Mouse (Mus musculus): ENCODE results near the gene Itga2b. TPM values are rescaled to one million over a fixed set of nuclear protein-coding genes. Genes with fewer than 3 reads are reported as not detected.

Itga2b gene
- polyA plus RNA-seq (2021), result 1.9 TPM

- CTCF ChIA-PET, result interaction anchor here (0.8 kb wide), 1 partner anchor 9 kb away, joined by 3 read pairs; no protein-coding TSS in a partner anchor
- ATAC-seq (no peak), DNase-seq (ENCODE audit: low read depth, low spot score) (no peak)
- TF ChIP-seq CTCF (IDR thresholded peaks at IDR 0.05), result no peak
- H3K27me3 ChIP-seq, result no peaks in the 10 kb centered on the region
- POLR2A ChIA-PET, result interaction anchor here (1.0 kb wide), 1 partner anchor 26 kb away, joined by 3 read pairs; no protein-coding TSS in a partner anchor
- in situ Hi-C loops (cut with MboI; ENCODE audit: low pct_unique_long_range_greater_than_20kb), result no loop called here
These were observed at the start of gene Itga2b for GRCm38 (mm10) chr11:102469648-102470357. Itga2b (minus strand) TSS chr11:102470122.

GRCm38 (mm10) chr11:102514793-102515424 lies 45.0 kb upstream of the Itga2b start:
- in situ Hi-C loops (cut with MboI; ENCODE audit: low pct_unique_long_range_greater_than_20kb), result no loop called here
- CTCF ChIA-PET, result no interaction called here
- DNase-seq (ENCODE audit: low read depth, low spot score) (no peak), ATAC-seq (no peak)
- POLR2A ChIA-PET, result no interaction called here
- no peaks in the 10 kb centered on the region for H3K27me3 ChIP-seq
- no peak for TF ChIP-seq CTCF (IDR thresholded peaks at IDR 0.05)

- ATAC-seq, result no peak
- TF ChIP-seq CTCF (IDR thresholded peaks at IDR 0.05), result no peak
- in situ Hi-C loops (cut with MboI; ENCODE audit: low pct_unique_long_range_greater_than_20kb), result no loop called here
- POLR2A ChIA-PET, result no interaction called here
- H3K27me3 ChIP-seq, result no peaks in the 10 kb centered on the region
- DNase-seq (ENCODE audit: low read depth, low spot score), result no peak
- CTCF ChIA-PET, result no interaction called here
These were observed 40.3 kb upstream of the Itga2b start for GRCm38 (mm10) chr11:102510226-102510625.

GRCm38 (mm10) chr11:102496732-102497131 lies 26.8 kb upstream of the Itga2b start:
- in situ Hi-C loops (cut with MboI; ENCODE audit: low pct_unique_long_range_greater_than_20kb), result no loop called here
- no peaks in the 10 kb centered on the region for H3K27me3 ChIP-seq
- no peak for TF ChIP-seq CTCF (IDR thresholded peaks at IDR 0.05)
- ATAC-seq (no peak), DNase-seq (ENCODE audit: low read depth, low spot score) (no peak)
- ChIA-PET POLR2A (interaction anchor here (0.7 kb wide), 2 partner anchors 18 to 212 kb away, joined by 3 to 6 read pairs; partner anchors contain the start of gene Tmub2), CTCF (interaction anchor here (0.6 to 2.0 kb wide), 5 partner anchors 10 to 76 kb away, joined by 3 to 5 read pairs (median 3); no protein-coding TSS in a partner anchor)

GRCm38 (mm10) chr11:102496206-102496605 lies 26.3 kb upstream of the Itga2b start:
- ChIA-PET CTCF (interaction anchor here (0.6 to 1.6 kb wide), 4 partner anchors 10 to 76 kb away, joined by 3 to 4 read pairs (median 3); no protein-coding TSS in a partner anchor), POLR2A (interaction anchor here (0.7 to 1.0 kb wide), 2 partner anchors 27 to 211 kb away, joined by 3 to 6 read pairs; partner anchors contain the start of gene Tmub2)
- no peaks in the 10 kb centered on the region for H3K27me3 ChIP-seq
- in situ Hi-C loops (cut with MboI; ENCODE audit: low pct_unique_long_range_greater_than_20kb), result no loop called here
- DNase-seq (ENCODE audit: low read depth, low spot score) (no peak), ATAC-seq (no peak)
- TF ChIP-seq CTCF (IDR thresholded peaks at IDR 0.05), result no peak

- POLR2A ChIA-PET, result interaction anchor here (0.7 to 1.0 kb wide), 2 partner anchors 27 to 211 kb away, joined by 3 to 6 read pairs; partner anchors contain the start of gene Tmub2
- no peak for ATAC-seq
- no peak for TF ChIP-seq CTCF (IDR thresholded peaks at IDR 0.05)
These were observed 25.8 kb upstream of the Itga2b start for GRCm38 (mm10) chr11:102495742-102496141.

GRCm38 (mm10) chr11:102495114-102495513 lies 25.2 kb upstream of the Itga2b start:
- in situ Hi-C loops (cut with MboI; ENCODE audit: low pct_unique_long_range_greater_than_20kb), result no loop called here
- CTCF ChIA-PET, result interaction anchor here (0.9 kb wide), 1 partner anchor 9 kb away, joined by 4 read pairs; no protein-coding TSS in a partner anchor
- POLR2A ChIA-PET, result interaction anchor here (1.0 kb wide), 1 partner anchor 26 kb away, joined by 3 read pairs; no protein-coding TSS in a partner anchor
- H3K27me3 ChIP-seq, result no peaks in the 10 kb centered on the region
- ATAC-seq, result no peak
- DNase-seq (ENCODE audit: low read depth, low spot score), result no peak
- TF ChIP-seq CTCF (IDR thresholded peaks at IDR 0.05), result no peak

More at GRCm38 (mm10) chr11:102495742-102496141, 25.8 kb upstream of the Itga2b start:
- DNase-seq (ENCODE audit: low read depth, low spot score), result no peak
- CTCF ChIA-PET, result interaction anchor here (1.4 kb wide), 1 partner anchor 9 kb away, joined by 4 read pairs; no protein-coding TSS in a partner anchor
- in situ Hi-C loops (cut with MboI; ENCODE audit: low pct_unique_long_range_greater_than_20kb), result no loop called here
- H3K27me3 ChIP-seq, result no peaks in the 10 kb centered on the region

GRCm38 (mm10) chr11:102494063-102494650 lies 24.2 kb upstream of the Itga2b start:
- ChIA-PET CTCF (interaction anchor here (0.9 kb wide), 1 partner anchor 8 kb away, joined by 4 read pairs; no protein-coding TSS in a partner anchor), POLR2A (no interaction called here)
- no peak for DNase-seq (ENCODE audit: low read depth, low spot score)
- in situ Hi-C loops (cut with MboI; ENCODE audit: low pct_unique_long_range_greater_than_20kb), result no loop called here
- no peaks in the 10 kb centered on the region for H3K27me3 ChIP-seq
- TF ChIP-seq CTCF (IDR thresholded peaks at IDR 0.05), result no peak
- ATAC-seq, result no peak

- ATAC-seq, result no peak
- TF ChIP-seq CTCF (IDR thresholded peaks at IDR 0.05), result no peak
- CTCF ChIA-PET, result no interaction called here
- POLR2A ChIA-PET, result interaction anchor here (1.0 kb wide), 1 partner anchor 63 kb away, joined by 3 read pairs; the partner anchor contains the start of gene Gpatch8
- in situ Hi-C loops (cut with MboI; ENCODE audit: low pct_unique_long_range_greater_than_20kb), result no loop called here
- H3K27me3 ChIP-seq, result no peaks in the 10 kb centered on the region
- no peak for DNase-seq (ENCODE audit: low read depth, low spot score)
These were observed 23.3 kb upstream of the Itga2b start for GRCm38 (mm10) chr11:102493241-102493640.

- in situ Hi-C loops (cut with MboI; ENCODE audit: low pct_unique_long_range_greater_than_20kb), result loop anchor here (5.0 kb wide), 2 partner anchors 74 to 159 kb away; no protein-coding TSS in a partner anchor
- H3K27me3 ChIP-seq, result no peaks in the 10 kb centered on the region
- CTCF ChIA-PET, result interaction anchor here (1.5 to 2.6 kb wide), 4 partner anchors 10 to 164 kb away, joined by 3 to 9 read pairs (median 4); no protein-coding TSS in a partner anchor
- DNase-seq (ENCODE audit: low read depth, low spot score), result no peak
- no peak for TF ChIP-seq CTCF (IDR thresholded peaks at IDR 0.05)
- POLR2A ChIA-PET, result no interaction called here
- ATAC-seq, result no peak
These were observed 18.0 kb upstream of the Itga2b start for GRCm38 (mm10) chr11:102487901-102488300.
